Mouse (Mus musculus) hematopoietic stem cell, adult 5-6 weeks (primary cell): ENCODE measurements around the gene Zfp445. TPM values are rescaled to one million over a fixed set of nuclear protein-coding genes. Genes with fewer than 3 reads are reported as not detected.

Experiments used
- total RNA-seq: library from RNA; stranded (forward); fragments of 172-1452, 232-1000 nt; gene quantifications from 2 replicates; pipeline ENCODE4 v1.2.3, GENCODE M21; 2017

Zfp445 gene
- total RNA-seq, 1 experiment from 2014 or later = 91.8 TPM

Other genes starting within 250 kb of the Zfp445 start
- gene Topaz1, start 118.7 kb downstream of the Zfp445 start, total RNA-seq = not detected in 2 replicates
- gene Tcaim, start 60.5 kb downstream of the Zfp445 start, total RNA-seq = 11.8 and 13.2 TPM in 2 replicates
- not detected in 2 replicates for gene Gm35549, start 22.0 kb downstream of the Zfp445 start, total RNA-seq
- 5.1 and 7.5 TPM in 2 replicates for gene Zkscan7, start 19.7 kb upstream of the Zfp445 start, total RNA-seq
- 1.9 TPM in 1 of 2 replicates, not detected in the other for gene Zfp105, start 57.1 kb upstream of the Zfp445 start, total RNA-seq
- gene 1110059G10Rik, start 85.0 kb upstream of the Zfp445 start, total RNA-seq = 33.7 and 35.9 TPM in 2 replicates
- gene Kif15, start 85.0 kb upstream of the Zfp445 start, total RNA-seq = 192 and 228 TPM in 2 replicates
- gene Tmem42, start 155.3 kb upstream of the Zfp445 start, total RNA-seq = 16.7 and 23.2 TPM in 2 replicates
- gene Tgm4, start 168.7 kb upstream of the Zfp445 start, total RNA-seq = 0.38 TPM in 1 of 2 replicates, not detected in the other
- 38.2 and 39.2 TPM in 2 replicates for gene Zdhhc3, start 247.2 kb upstream of the Zfp445 start, total RNA-seq
- gene Exosc7, start 247.2 kb upstream of the Zfp445 start, total RNA-seq = 77.9 and 110 TPM in 2 replicates